Mouse (Mus musculus) myocyte (in vitro differentiated cells): Measurements from ENCODE around the gene Cd6.

Experiments
- CEBPB ChIP-seq: IDR thresholded peaks from 2 replicates; pipeline ENCODE4 v1.6.1; 2011; ENCODE audit warnings: mild to moderate bottlenecking, moderate library complexity; ENCODE audit not compliant: poor library complexity, insufficient read depth, severe bottlenecking
- E2F4 ChIP-seq: IDR thresholded peaks from one replicate; pipeline ENCODE4 v1.6.1; 2011; ENCODE audit warnings: mild to moderate bottlenecking, control low read depth, moderate library complexity; ENCODE audit not compliant: insufficient read depth
- MAX ChIP-seq: IDR thresholded peaks from one replicate; pipeline ENCODE4 v1.6.1; 2011; ENCODE audit warnings: low read depth, mild to moderate bottlenecking, control low read depth
- MYOD1 ChIP-seq, 3 experiments: IDR thresholded peaks; one replicate each; pipeline ENCODE4 v1.6.1; 2011; ENCODE audit warnings: control low read depth in 2 of 3, low read depth in 2 of 3, mild to moderate bottlenecking in 2 of 3, moderate library complexity in 1 of 3; ENCODE audit not compliant: insufficient read length in 2 of 3, control insufficient read depth in 1 of 3
- MYOG ChIP-seq, 3 experiments: IDR thresholded peaks; one replicate each; pipeline ENCODE4 v1.6.1; 2011; ENCODE audit warnings: control low read depth in 2 of 3, low read depth in 2 of 3, mild to moderate bottlenecking in 2 of 3; ENCODE audit not compliant: insufficient read length in 2 of 3, control insufficient read depth in 1 of 3, insufficient read depth in 1 of 3
- POLR2A ChIP-seq: IDR thresholded peaks from one replicate; pipeline ENCODE4 v1.6.1; 2011; ENCODE audit warnings: low read depth, mild to moderate bottlenecking, control low read depth, moderate library complexity; ENCODE audit not compliant: insufficient read length
- POLR2AphosphoS2 ChIP-seq: IDR thresholded peaks from one replicate; pipeline ENCODE4 v1.6.1; 2011; ENCODE audit warnings: low read depth, control low read depth; ENCODE audit not compliant: insufficient read length
- SRF ChIP-seq: IDR thresholded peaks from one replicate; pipeline ENCODE4 v1.6.1; 2011; ENCODE audit warnings: low read depth; ENCODE audit not compliant: control insufficient read depth, insufficient read length
- TCF12 ChIP-seq: IDR thresholded peaks from one replicate; pipeline ENCODE4 v1.6.1; 2011; ENCODE audit warnings: mild to moderate bottlenecking, control low read depth; ENCODE audit not compliant: poor library complexity, insufficient read depth, severe bottlenecking
- TCF3 ChIP-seq: IDR thresholded peaks from one replicate; pipeline ENCODE4 v1.6.1; 2011; ENCODE audit warnings: low read depth, control low read depth; ENCODE audit not compliant: insufficient read length
- USF1 ChIP-seq: IDR thresholded peaks from one replicate; pipeline ENCODE4 v1.6.1; 2011; ENCODE audit warnings: low read depth, mild to moderate bottlenecking, control low read depth, moderate library complexity

DNA sequence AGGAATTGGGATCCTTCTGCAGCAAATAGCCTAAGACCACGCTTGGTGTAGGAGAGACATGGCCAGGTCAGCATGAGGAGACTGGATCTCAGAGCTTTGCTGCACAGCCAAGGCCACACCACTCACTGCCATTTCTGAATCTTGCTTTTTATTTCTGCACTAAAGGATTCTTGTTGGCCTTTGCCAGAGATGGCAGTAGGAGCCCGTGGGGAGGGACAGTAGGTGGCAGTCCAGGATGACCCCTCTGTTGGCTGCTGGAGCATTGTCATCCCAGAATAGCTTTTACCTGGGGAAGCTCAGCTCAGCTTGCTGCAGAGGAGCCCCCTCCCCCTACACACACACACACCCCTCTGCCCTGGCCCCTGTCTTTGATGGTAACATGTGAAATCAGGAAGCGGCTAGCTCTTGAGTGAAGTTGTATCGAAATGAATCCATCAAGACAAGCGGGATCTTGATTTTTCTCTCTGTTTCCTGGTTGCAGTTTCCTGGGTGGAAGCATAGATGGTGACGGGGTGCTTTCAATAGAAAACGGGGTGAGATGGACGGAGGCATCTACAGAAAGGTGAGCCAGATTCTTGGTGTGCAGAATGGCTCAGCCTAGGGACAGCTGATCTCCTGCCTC is 68.0 kb downstream of the Cd6 start:
- TF ChIP-seq MYOG (IDR thresholded peaks at IDR 0.05; ENCODE audit: control insufficient read depth in 1 of 3, insufficient read depth in 1 of 3, insufficient read length in 2 of 3, low read depth in 2 of 3): no peak
- TF ChIP-seq POLR2A: no peak
- TF ChIP-seq TCF12: no peak
- no peak for TF ChIP-seq E2F4
- TF ChIP-seq POLR2AphosphoS2: no peak
- TF ChIP-seq MYOD1 (IDR thresholded peaks at IDR 0.05; ENCODE audit: control insufficient read depth in 1 of 3, insufficient read length in 2 of 3, low read depth in 2 of 3): no peak
- no peak for TF ChIP-seq TCF3
- no peak for TF ChIP-seq MAX
- TF ChIP-seq USF1: no peak
- no peak for TF ChIP-seq CEBPB
- TF ChIP-seq SRF: no peak
